Mouse (Mus musculus): ENCODE measurements around the gene Wbp4.

DNA sequence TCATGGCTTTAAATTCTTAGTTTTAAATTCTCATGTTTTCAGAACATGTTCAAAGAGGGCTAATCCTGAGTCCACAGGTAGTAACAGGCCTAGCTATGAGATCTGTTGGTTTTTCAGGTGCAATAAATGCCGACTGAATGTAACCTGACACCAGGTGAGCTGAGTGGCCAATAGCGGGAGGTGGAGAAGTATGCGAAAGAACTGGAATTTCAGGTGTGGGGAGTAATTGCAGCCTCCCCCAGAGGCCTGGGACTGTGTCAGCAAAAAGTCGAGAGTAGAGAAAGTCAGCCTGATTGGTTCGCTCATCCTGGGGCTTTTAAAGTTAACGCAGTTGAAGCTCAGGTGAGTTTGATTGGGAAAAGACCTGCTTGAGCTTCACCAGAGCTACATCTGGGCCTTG lies 46.4 kb upstream of the Wbp4 start:
- TF ChIP-seq EP300 (IDR thresholded peaks at IDR 0.05; ENCODE audit: insufficient read depth, low read depth, low read length): no peak
- no peak for TF ChIP-seq CTCF (IDR thresholded peaks at IDR 0.05; ENCODE audit: low read depth, low read length)
- no peak for TF ChIP-seq POLR2A (IDR thresholded peaks at IDR 0.05; ENCODE audit: insufficient read depth, low read length)

Measured in ES-Bruce4 (cell line).